Mouse (Mus musculus): ENCODE measurements around the gene Lce1a1.

Gene Lce1a1

DNA sequence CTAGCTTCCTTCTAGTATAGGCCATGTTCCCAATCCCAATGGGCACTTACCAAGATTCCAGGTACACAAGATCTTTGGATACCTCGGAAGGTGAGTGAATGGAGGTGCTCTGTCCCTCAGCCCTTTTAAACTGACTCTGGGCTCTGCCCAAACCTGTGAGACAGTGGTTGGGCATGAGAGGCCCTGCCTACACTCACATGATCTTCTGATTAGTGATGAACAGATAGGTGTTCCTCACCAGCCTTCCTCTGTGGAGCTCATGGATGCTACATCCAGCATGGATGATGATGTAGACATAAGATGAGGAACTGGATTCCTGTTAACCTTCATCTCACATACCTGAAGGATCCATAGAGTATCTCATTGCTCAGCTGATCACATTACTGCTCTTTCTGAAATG lies at the start of gene Lce1a1:
Gene Lce1a1, minus strand, starts transcription at position 101 of the 400 bp plus-strand sequence.
- DNase-seq (ENCODE audit: low read depth, low spot score) = no peak

DNA sequence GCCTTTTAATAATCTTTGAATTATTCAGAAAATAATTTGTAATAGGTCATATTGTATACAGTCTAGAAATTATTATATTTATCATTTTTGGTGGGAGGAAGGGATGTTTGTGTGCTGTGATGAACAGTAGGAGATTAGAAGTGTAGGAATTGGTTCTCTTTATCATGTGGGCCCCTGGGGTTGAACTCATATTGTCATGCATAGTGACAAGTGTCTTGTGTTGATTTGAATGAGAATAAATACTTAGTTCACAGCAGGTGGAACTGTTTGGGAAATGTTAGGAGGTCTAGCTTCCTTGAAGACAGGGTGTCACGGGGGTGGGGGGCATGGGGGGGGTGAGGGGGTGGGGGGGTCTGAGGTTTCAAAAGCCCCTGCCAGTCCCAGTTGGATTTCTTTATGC lies 46.5 kb upstream of the Lce1a1 start:
- no peak for DNase-seq (ENCODE audit: low read depth, low spot score)

DNA sequence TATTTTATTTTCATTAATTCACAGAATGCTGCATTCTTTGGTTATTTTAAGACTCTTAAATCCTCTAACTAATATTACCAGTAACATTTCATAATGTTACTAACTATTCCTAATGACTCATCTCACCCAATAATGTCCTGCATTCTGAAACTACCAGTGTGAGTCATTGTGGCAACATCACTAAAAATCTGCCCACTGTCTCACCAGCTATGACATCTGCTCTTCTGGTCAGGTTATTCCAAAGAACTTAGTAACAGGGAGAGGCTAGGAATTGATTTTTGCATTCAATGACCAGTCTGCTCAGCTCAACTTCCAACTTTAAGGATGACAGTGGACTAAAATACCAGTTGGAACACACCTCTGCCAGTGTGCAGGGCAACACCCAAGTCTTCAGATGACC lies 43.6 kb upstream of the Lce1a1 start:
- DNase-seq (ENCODE audit: low read depth, low spot score) = peak; percentile 68

DNA sequence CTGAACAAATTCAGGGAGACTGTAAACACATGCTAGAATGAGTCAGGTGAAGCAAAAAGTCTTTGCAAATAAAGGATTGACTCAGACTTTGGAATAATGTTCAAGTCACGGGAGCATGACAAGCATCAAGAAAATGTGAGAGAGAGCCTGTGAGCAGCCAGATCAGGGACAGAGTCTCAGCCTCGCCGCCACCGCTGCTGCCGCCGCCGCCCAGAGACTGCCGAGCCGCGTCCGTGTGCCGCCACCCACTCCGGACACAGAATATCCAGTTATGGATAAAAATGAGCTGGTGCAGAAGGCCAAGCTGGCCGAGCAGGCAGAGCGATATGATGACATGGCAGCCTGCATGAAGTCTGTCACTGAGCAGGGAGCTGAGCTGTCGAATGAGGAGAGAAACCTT lies 41.0 kb upstream of the Lce1a1 start:
- peak; percentile 37 for DNase-seq (ENCODE audit: low read depth, low spot score)

DNA sequence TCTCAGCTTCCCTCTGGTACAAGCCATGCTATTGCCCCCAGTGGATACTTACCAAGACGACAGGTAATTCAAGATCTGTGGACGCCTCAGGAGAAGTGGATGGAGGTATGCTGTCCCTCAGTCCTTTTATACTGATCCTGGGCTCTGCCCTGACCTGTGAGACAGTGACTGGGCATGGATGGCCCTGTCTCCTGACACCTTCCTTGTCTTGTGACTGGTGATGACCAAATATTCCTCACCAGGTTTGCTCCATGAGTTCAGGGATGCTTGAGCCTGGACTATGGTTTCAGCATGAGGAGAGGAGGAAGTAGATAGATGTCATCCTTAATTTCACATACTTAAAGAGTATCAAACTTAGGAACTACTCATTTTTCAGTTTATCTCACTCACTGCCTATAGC lies 39.0 kb upstream of the Lce1a1 start, which contains the start of gene Lce1d:
Gene Lce1d, minus strand, starts transcription at position 101 of the 400 bp plus-strand sequence.
- no peak for DNase-seq (ENCODE audit: low read depth, low spot score)

DNA sequence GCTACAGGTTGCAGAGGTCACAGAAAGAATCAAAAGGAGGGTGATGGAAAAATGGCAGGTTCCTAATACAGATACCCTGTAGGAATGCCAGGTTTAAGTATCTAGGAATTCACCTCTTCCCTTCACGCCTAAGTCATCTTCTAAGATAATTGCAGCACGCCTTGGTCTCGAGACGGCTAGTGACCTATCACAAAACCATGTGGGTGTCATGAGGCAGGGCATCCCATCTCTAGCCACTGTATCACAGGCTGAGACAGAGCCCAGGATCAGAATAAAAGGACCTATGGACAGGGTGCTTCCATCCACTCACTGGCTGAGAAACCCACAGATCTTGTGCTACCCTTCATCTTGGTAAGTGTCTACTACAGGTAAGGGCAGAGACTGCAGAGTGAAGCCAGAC lies 30.8 kb upstream of the Lce1a1 start, which contains the start of gene Lce1c:
Gene Lce1c, plus strand, starts transcription at position 301 of the 400 bp plus-strand sequence.
- no peak for DNase-seq (ENCODE audit: low read depth, low spot score)

DNA sequence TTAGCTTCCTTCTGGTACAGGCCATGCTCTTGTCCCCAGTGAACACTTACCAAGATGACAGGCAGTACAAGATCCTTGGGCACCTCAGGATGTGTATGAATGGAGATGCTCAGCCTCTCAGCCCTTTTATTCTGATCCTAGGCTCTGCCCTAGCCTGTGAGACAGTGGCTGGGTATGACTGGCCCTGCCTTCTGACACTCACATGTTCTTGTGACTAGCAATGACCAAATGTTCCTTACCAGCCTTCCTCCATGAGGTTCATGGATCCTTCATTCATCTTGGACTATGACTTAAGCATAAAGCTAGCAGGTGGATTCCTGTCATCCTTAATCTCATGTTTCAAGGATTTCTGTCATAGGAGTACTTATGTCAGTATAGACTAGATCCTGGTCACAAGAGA lies 22.1 kb upstream of the Lce1a1 start, which contains the start of gene Lce1a2:
Gene Lce1a2, minus strand, starts transcription at position 101 of the 400 bp plus-strand sequence.
- DNase-seq (ENCODE audit: low read depth, low spot score) = no peak

DNA sequence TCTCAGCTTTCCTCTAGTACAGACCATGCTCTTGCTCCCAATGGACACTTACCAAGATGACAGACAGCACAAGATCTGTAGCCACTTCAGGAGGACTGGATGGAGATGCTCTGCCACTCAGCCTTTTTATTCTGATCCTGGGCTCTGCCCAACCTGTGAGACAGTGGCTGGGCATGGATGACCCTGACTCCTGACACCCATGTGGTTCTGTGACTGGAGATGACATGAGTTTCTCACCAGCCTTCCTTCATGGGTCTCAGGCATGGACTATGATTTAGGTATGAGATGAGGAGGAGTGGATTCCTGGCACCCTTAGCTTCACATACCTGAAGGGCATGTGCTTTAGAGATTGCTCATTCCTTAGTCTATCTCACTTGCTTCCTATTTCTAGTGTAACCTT lies 8.7 kb upstream of the Lce1a1 start, which contains the start of gene Lce1b:
Gene Lce1b, minus strand, starts transcription at position 101 of the 400 bp plus-strand sequence.
- no peak for DNase-seq (ENCODE audit: low read depth, low spot score)

DNA sequence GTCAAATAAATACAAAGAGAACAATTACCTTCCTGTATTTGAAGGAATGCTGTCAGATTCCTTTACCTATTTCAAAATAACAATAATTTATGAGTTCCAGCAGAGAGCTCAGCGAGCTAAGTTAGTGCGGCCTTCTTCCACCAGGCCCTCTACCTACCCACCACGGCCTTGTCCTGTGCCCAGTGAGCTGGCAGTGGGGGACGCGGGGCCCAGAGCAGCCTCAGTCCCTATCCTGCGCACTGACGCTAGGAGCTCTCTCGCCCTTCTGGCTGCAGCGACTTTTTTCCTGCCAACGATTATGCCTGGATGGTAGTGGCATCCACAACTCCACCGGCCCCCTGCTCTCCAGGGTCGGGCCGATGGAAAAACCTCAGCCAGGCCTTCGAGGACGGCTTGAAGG lies 8.3 kb downstream of the Lce1a1 start:
- DNase-seq (ENCODE audit: low read depth, low spot score) = no peak

DNA sequence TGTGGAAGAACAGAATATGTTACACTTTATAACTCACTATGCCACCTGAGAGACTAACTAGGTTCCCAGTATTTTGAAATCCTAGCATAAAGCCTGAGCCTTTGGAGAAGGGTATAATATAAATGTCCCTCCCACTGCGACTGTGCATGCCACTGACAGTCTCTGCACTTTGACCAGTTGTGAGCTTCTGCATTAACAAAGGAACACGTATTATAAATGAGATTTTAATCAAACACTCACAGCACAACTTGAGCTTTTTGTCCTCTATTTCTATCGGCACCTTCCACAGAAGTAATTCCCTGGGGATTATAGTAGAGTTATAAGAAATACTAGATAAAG lies 9.5 kb downstream of the Lce1a1 start:
- DNase-seq (ENCODE audit: low read depth, low spot score) = no peak

DNA sequence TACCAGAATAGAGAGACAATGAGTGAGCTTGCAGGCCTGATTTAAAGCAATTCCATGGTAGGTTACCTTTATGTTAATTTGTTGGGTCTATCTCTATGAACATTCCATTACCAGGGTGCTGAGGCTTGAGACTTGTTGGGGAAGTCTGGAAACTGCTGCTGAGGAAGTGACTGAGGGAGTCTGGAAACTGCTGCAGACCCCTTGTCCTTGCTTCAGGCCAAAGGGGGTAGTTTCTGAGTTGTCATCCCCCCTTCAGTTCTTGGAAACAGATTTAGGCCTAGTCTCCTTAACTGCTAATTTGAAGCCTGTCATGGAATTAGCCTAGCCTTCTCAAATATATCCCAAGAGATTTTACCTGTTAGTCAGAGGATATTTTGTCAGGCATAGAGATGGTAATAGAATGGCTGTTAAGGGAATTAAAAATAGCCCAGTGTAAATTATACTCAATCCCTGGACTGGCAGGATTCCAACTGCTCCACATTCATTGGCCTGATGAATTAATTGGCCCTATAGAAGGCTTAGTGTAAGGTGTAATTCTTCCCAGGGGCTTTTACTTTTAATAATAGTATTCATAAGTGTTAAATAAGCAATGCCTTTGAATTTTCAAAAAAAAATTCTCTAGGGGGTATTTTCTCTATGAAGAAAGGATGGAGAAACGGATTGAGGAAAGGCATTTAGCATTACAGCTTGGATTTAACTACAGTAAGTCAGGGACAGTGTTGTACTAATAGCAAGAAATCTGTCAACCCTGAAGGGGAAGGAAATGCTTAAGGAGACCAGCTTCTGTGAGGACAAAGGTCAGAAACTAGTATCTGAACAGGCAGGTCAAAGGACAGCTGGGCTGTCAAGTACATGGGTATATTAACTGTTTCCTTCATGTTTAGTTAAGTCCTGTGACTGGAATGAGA lies 10.1 kb downstream of the Lce1a1 start:
- DNase-seq (ENCODE audit: low read depth, low spot score) = no peak

DNA sequence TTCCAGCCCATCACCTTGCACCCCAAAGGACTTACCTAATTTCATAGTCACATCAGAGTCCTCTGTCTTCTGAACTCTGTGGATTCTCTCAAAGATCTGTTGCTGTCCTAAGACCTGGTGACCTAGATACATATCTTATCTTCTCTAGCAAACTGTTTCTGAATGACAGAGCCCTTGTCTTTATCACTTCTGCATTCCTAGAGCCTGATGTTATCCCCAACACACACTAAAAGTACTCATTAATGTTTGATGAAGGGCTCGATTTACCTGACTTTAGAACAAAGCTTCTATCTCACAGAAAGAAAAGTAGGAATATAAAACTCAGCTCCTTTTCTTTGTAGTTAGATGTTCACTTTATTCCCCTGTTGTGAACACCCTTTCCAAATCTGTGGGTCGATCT lies 26.5 kb downstream of the Lce1a1 start, which contains the start of gene Lce6a:
Gene Lce6a, minus strand, starts transcription at position 101 of the 400 bp plus-strand sequence.
- no peak for DNase-seq (ENCODE audit: low read depth, low spot score)

DNA sequence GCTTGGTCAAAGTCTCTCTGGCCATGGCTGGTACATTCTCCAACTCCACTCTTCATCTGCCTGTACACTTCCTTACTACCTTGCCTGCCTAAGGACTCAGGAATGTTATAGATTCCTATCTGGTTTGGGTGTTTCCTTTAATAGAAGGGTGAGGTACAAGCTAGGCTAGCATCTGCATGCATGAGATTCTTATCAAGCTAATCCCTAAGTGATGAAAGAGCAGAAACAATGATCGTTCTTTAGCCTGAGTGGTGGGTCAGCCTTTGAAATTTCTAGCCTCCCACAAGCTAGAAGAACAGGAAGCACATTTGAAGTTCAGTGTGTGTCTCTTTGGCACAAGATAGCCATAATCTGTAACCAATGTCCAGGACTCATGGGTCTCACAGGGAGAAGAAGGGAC lies 38.3 kb downstream of the Lce1a1 start:
- peak; percentile 30 for DNase-seq (ENCODE audit: low read depth, low spot score)

DNA sequence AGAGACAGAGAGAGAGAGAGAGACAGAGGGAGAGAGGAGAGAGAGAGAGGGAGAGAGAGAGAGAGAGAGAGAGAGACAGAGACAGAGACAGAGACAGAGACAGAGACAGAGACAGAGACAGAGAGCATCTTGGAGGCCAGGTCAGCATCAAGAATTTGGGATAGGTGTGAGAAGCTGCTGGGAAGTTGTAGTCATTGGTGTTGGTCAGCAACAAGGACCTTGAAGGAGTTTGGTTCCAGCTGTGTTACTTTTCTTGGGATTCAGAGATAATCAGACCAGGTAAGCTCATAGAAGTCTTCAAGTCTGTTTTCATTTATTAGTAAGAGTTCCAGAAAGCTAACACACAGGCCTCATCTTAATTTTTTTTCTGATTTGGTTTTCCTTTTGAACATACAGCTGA lies 40.7 kb downstream of the Lce1a1 start, which contains the start of gene 2210017I01Rik:
Gene 2210017I01Rik, minus strand, starts transcription at position 101 of the 400 bp plus-strand sequence.
- no peak for DNase-seq (ENCODE audit: low read depth, low spot score)

DNA sequence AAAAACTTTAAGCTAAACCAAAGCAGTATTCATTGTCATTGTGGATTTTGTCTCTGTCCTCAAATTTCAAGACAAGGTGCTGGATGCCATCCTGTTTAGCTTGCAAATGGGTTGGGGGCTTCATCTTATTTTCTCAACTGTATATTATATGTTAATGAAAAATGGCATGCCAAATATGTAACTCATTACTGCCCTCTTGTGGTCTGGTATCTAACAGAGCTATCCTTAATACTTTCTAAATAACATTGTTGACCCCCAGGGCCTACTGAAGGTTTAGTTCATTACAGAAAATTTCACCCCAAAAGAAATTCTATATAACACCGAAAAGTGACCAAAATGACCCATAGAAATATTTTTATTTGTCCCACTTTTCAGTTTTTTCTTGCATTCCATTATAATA lies 45.9 kb downstream of the Lce1a1 start:
- peak; percentile 71 for DNase-seq (ENCODE audit: low read depth, low spot score)

DNA sequence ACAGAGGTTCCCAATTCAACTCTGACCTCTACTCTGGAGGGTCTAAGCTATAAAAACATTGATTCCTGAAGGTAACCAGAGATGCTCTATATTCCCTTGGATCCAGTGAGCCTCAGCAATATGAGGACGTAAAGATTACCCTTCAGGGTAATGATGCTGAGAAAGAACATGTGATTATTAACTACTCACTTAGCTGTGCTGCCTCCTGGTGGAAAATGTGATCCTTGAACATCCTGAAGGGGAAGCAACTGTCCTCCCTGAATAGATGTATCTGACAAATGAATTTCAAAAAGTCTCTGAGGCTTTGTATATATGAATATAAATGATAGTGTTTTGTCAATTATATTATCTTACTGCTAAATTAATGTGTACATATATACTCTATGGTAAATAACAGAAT lies 47.7 kb downstream of the Lce1a1 start:
- DNase-seq (ENCODE audit: low read depth, low spot score) = peak; percentile 50

DNA sequence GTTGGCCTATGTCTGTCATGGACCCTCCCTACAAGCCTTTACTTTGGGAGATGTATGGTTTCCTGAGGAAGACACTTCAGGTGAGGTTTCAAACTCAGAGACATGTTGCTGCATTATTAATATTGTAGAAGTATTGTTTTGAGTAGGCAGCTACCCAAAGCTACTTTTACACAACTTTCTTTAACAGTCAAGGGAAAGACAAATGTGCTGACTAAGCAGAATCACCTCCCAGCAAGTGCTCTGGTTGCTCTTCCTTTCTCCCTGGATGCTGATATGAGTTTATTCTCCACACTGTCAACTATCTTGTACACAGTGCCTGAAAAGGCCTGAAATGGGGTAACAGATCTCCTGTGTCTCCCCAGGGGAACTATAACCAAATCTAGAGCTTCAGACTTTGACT lies 48.1 kb downstream of the Lce1a1 start:
- no peak for DNase-seq (ENCODE audit: low read depth, low spot score)

DNA sequence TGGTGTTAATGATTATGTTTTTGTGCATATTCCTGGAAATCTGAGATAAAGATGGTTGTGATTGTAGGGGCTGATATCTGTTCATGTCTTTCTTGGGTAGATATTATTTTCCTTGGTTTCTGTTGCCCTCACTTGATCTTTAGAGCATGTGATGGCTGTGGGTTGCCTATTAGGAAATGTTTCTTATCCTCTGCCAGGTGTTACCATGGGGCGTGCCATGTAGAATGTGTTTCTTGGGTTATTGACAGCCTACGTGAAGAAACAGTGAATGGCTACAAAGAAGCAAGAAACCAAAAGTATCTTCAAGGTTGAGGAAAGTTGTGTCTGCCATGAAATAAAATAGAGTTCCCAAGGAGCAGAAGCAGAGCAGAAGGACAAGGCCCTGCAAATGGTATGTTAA lies 49.7 kb downstream of the Lce1a1 start:
- DNase-seq (ENCODE audit: low read depth, low spot score) = no peak
